Mouse (Mus musculus) colon, adult 2 months (tissue): ENCODE results near the gene Tnni1. TPM values are rescaled to one million over a fixed set of nuclear protein-coding genes. Genes with fewer than 3 reads are reported as not detected.

Source experiments
- polyA plus RNA-seq: library from polyadenylated mRNA; depleted of rRNA; stranded (reverse); fragments of >200 nt; gene quantifications from 2 replicates; pipeline ENCODE4 v1.2.3, GENCODE M21; 2012; rRNA removed

The Tnni1 gene
- 53.9 and 73.6 TPM in 2 replicates for polyA plus RNA-seq

GRCm38 (mm10) chr1:135778780-135779535 is at the start of gene Tnni1:
Tnni1 (plus strand) TSS chr1:135779434.

GRCm38 (mm10) chr1:135765645-135766591 is 13.3 kb upstream of the Tnni1 start, which contains the start of gene Phlda3:
Phlda3 (plus strand) TSS chr1:135766119.

GRCm38 (mm10) chr1:135818481-135819086 is 39.4 kb downstream of the Tnni1 start, which contains the start of gene Lad1:
Lad1 (plus strand) TSS chr1:135818598.

GRCm38 (mm10) chr1:135835716-135836483 is 56.7 kb downstream of the Tnni1 start, which contains the start of gene Tnnt2:
Tnnt2 (plus strand) TSS chr1:135836354.

Other genes with a start within 250 kb of the Tnni1 start
- gene Nav1, start 172.1 kb upstream of the Tnni1 start, polyA plus RNA-seq, result 11.0 and 12.4 TPM in 2 replicates
- gene Csrp1, start 59.4 kb upstream of the Tnni1 start, polyA plus RNA-seq, result 604 and 753 TPM in 2 replicates
- gene Phlda3, start 13.3 kb upstream of the Tnni1 start, polyA plus RNA-seq, result 42.1 and 43.9 TPM in 2 replicates
- gene Lad1, start 39.2 kb downstream of the Tnni1 start, polyA plus RNA-seq, result 344 and 348 TPM in 2 replicates
- gene Tnnt2, start 56.9 kb downstream of the Tnni1 start, polyA plus RNA-seq, result 2.1 and 2.2 TPM in 2 replicates
- gene Pkp1, start 139.8 kb downstream of the Tnni1 start, polyA plus RNA-seq, result 16.3 and 20.7 TPM in 2 replicates
- gene Igfn1, start 226.9 kb downstream of the Tnni1 start, polyA plus RNA-seq, result 0.38 and 0.43 TPM in 2 replicates
- 44.3 and 45.8 TPM in 2 replicates for gene Tmem9, start 228.7 kb downstream of the Tnni1 start, polyA plus RNA-seq